Comparison of ENCODE assay signal across 7 mouse cellular contexts in the genomic region with DNA sequence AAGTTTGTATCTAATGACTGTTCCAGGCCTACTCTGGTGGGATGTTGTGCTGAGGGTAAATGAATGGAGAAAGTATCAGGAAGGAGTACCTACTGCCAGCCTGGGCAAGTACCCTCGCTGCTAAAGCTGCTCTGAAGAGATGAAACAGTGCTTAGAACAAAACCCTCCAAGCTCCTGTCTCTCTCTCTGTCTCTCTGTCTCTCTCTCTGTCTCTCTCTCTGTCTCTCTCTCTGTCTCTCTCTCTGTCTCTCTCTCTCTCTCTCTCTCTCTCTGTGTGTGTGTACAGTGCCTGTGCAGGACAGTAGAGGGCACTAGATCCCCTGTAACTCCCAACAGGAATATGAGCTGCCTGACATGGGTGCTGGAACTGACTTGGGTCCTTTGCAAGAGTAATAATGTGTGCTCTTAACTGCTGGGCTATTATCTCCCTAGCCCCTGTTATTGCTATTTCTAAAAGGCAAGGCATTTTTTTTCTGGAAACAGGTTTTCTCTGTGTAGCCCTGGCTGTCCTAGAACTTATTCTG. TPM values are rescaled to one million over a fixed set of nuclear protein-coding genes. Genes with fewer than 3 reads are reported as not detected.
DNase-seq lines count a peak whose midpoint lies in the region; ATAC-seq lines count a peak whose summit lies in the region.

No protein-coding gene starts in this region.

- peak; percentile 12 for DNase-seq in thymus, postnatal 14 days
- DNase-seq in thymus, postnatal 36 days: no peak
- DNase-seq in embryo, embryonic 11 days: peak; percentile 34
- peak; percentile 26 for DNase-seq in kidney, postnatal 14 days
- no peak for DNase-seq in cerebellum, adult 11-12 months
- DNase-seq in cerebellum, postnatal 36 days: no peak

- no peaks in the 10 kb centered on the region for H3K9me3 ChIP-seq in neural tube, embryonic 12.5 days

- H3K27ac ChIP-seq in neural tube, embryonic 12.5 days: no peak overlapping the region

- H3K4me2 ChIP-seq in neural tube, embryonic 12.5 days (replicated peaks): peak overlapping the region; percentile 89

- WGBS in neural tube, embryonic 12.5 days: 60% methylated on average over 1 of the region's 1 CpGs

- peaks cover 33% of the 10 kb centered on the region for H3K36me3 ChIP-seq in neural tube, embryonic 12.5 days

- H3K4me1 ChIP-seq in neural tube, embryonic 12.5 days: peaks cover 29% of the 10 kb centered on the region

- H3K9ac ChIP-seq in neural tube, embryonic 12.5 days: 0 out of 2 replicates have a peak overlapping the region, but pooled peaks have one; percentile 17

- no peak for ATAC-seq in neural tube, embryonic 12.5 days (ENCODE audit: low FRiP score, low read depth)

- H3K27me3 ChIP-seq in neural tube, embryonic 12.5 days (replicated peaks): no peaks in the 10 kb centered on the region

- no peak overlapping the region for H3K4me3 ChIP-seq in neural tube, embryonic 12.5 days

RNA-seq across cellular contexts. Expression of a gene that starts 2.3 kb away (rescaled TPM):
- polyA plus RNA-seq in neural tube, embryonic 12.5 days (2016; fragmentation: Nextera tagmentation; extraction: Ambion mirVana): 49.4 and 49.6 TPM in 2 replicates

RNA-seq across cellular contexts. Expression of a gene that starts 5.7 kb away (rescaled TPM):
- 0.90 and 0.98 TPM in 2 replicates for polyA plus RNA-seq in neural tube, embryonic 12.5 days (2016; fragmentation: Nextera tagmentation; extraction: Ambion mirVana)

Comparison
In these comparisons a context has a peak if more than half of its experiments do, and no peak if none do; other contexts are left out.
1. DNase-seq: peak in thymus, postnatal 14 days (single experiment), embryo, embryonic 11 days (single experiment) and kidney, postnatal 14 days (single experiment); none in thymus, postnatal 36 days (0 of 2), cerebellum, adult 11-12 months (single experiment) and cerebellum, postnatal 36 days (0 of 2).